Mouse (Mus musculus): ENCODE measurements around the gene B4galnt2.

Gene B4galnt2

GRCm38 (mm10) chr11:95826317-95827167, 88.1 kb downstream of the B4galnt2 start:
- no peak for DNase-seq (ENCODE audit: low read depth, low spot score)

- DNase-seq (ENCODE audit: low read depth, low spot score) = no peak
These were observed 89.1 kb downstream of the B4galnt2 start for GRCm38 (mm10) chr11:95825625-95826024.

GRCm38 (mm10) chr11:95824877-95825243, 89.8 kb downstream of the B4galnt2 start:
- DNase-seq (ENCODE audit: low read depth, low spot score) = no peak

DNA sequence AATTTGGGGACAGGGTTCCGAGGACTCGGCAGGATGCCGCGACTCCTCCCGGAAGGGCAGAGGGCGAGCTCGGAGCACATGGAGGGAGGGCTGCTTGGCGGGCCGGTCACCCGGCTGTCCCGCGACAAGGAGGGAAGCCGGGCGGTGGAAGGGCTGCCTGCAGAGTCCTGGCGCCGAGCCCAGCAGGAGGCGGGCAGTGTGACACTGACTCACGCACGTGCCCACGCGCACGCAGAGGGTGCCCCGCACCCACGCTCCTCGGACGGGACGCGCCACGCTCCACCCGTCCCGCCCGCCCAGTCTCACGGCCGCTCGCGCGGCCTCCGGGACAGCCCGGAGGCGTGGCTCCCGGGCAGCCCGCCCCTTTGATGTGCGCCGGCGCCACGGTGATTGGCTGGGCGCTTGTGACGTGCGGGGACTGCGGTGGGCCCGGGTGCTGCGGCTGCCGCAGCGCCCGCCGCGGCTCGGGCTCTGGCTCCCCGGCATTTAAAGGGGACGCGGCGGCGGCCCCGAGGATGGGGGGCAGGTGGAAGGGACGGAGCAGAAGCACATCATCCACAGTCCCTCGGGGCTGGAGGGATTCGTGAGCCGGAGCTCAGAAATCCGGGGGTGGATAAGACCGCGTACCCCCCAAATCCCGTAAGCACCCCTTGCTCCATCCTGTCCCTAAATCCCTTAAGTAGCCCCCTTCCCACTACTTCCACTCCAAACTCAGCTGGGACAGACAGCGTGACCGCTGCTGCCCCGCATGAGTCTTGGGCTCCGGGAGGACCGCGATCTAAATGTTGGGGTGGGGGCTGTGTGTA, 90.4 kb downstream of the B4galnt2 start, which contains the start of gene Phospho1:
Gene Phospho1, plus strand, starts transcription at position 429 of the 806 bp plus-strand sequence.
- DNase-seq (ENCODE audit: low read depth, low spot score) = peak; percentile 87

DNA sequence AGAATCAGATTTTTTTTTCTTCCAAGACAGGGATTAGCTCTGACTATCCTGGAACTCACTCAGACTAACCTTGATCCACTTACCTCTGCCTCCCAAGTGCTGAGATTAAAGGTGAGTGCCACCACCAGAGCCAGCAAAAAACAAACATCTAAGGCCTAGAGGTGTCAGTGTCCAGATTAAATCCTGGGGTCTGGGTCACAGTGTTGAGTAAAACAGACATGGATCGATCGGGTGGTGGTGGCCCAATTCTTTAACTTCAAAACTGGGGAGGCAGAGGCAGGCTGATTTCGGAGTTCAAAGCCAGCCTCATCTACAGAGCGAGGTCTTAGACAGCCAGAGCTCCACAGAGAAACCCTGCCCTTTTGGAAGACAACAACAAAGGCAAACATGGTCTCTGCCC, 92.3 kb downstream of the B4galnt2 start:
- DNase-seq (ENCODE audit: low read depth, low spot score) = no peak

GRCm38 (mm10) chr11:95821511-95821910, 93.2 kb downstream of the B4galnt2 start:
- DNase-seq (ENCODE audit: low read depth, low spot score) = no peak

- DNase-seq (ENCODE audit: low read depth, low spot score) = no peak
These were observed 95.6 kb downstream of the B4galnt2 start for GRCm38 (mm10) chr11:95819138-95819537.
